ENCODE assay signal across 8 mouse cellular contexts in genomic region chr3:104638403-104638779, GRCm38 (mm10). TPM values are rescaled to one million over a fixed set of nuclear protein-coding genes. Genes with fewer than 3 reads are reported as not detected.
DNase-seq lines count a peak whose midpoint lies in the region; ATAC-seq lines count a peak whose summit lies in the region.

Gene Slc16a1 (plus strand): TSS chr3:104638668.

- peak within 1 kb of the TSS; percentile 47; the same call in 1 of the 2 replicates for H3K27ac ChIP-seq in hindbrain, embryonic 11.5 days (ENCODE audit: low read depth, low read length)

- peak within 1 kb of the TSS; percentile 92 for H3K4me3 ChIP-seq in hindbrain, embryonic 11.5 days (ENCODE audit: low read depth, low read length)

- peak within 1 kb of the TSS; percentile 93 for H3K4me2 ChIP-seq in hindbrain, embryonic 11.5 days (replicated peaks; ENCODE audit: low read depth, low read length)

- peak within 1 kb of the TSS; percentile 81 for H3K9ac ChIP-seq in hindbrain, embryonic 11.5 days (ENCODE audit: low read depth, low read length)

- ATAC-seq in hindbrain, embryonic 11.5 days (ENCODE audit: low FRiP score), result peak; percentile 99

- H3K36me3 ChIP-seq in hindbrain, embryonic 11.5 days (ENCODE audit: control insufficient read depth, insufficient read depth, low read length), result no peaks in the 10 kb centered on the region

- 0 out of 2 replicates have a peak, but pooled peaks cover 2% of the 10 kb centered on the region for H3K4me1 ChIP-seq in hindbrain, embryonic 11.5 days (replicated peaks; ENCODE audit: control insufficient read depth, insufficient read depth, low read length)

- peak; percentile 92 for DNase-seq in MN1 (ENCODE audit: low spot score)
- peak; percentile 93 for DNase-seq in cerebellum, adult 9-10 months
- DNase-seq in frontal cortex, adult 2 months (ENCODE audit: extremely low spot score in 1 of 2, low spot score in 1 of 2), result peak; percentile 74 to 92
- peak; percentile 94 for DNase-seq in hindbrain, embryonic 11.5 days (ENCODE audit: low spot score)
- DNase-seq in layer of hippocampus, postnatal 14 days (ENCODE audit: low spot score in 2 of 2), result peak; percentile 81 to 89
- DNase-seq in lung, postnatal 14 days, result peak; percentile 88
- peak; percentile 82 for DNase-seq in retina, adult 2 months (ENCODE audit: low read depth, low spot score)
- peak; percentile 94 to 96 for DNase-seq in thymus, postnatal 36 days

- under 1% methylated on average over 34 of the region's 50 CpGs for WGBS in hindbrain, embryonic 11.5 days

- no peaks in the 10 kb centered on the region for H3K27me3 ChIP-seq in hindbrain, embryonic 11.5 days (ENCODE audit: control insufficient read depth, insufficient read depth, low read length)

- H3K9me3 ChIP-seq in hindbrain, embryonic 11.5 days (ENCODE audit: control insufficient read depth, low read length), result no peaks in the 10 kb centered on the region

RNA-seq across cellular contexts. Expression of gene Slc16a1, which starts in this region (rescaled TPM):
- 22.1 and 23.0 TPM in 2 replicates for polyA plus RNA-seq in frontal cortex, adult 2 months (2012; rRNA removed)
- polyA plus RNA-seq in hindbrain, embryonic 11.5 days (2014; fragmentation: Nextera tagmentation; extraction: Ambion mirVana), result 31.7 and 33.4 TPM in 2 replicates
- 10 to 100 TPM; 71.6 to 74.2 TPM for total RNA-seq in layer of hippocampus, postnatal 14 days (2021)

Comparison
In these comparisons a context has a peak if more than half of its experiments do, and no peak if none do; other contexts are left out.
1. Peak in every context shown above with its lines: DNase-seq, ATAC-seq, H3K4me3 ChIP-seq and H3K27ac ChIP-seq.